Mouse (Mus musculus): Measurements from ENCODE around the gene Mmp2.

- TF ChIP-seq CTCF (IDR thresholded peaks at IDR 0.05) (no peak), EP300 (IDR thresholded peaks at IDR 0.05) (no peak)
These were observed 74.0 kb downstream of the Mmp2 start, which contains the start of gene Capns2 for GRCm38 (mm10) chr8:92901107-92901506.
